Mouse (Mus musculus) CH12.LX (cell line): ENCODE data around the gene Itpr2.

ENCODE experiments used
- CHD2 ChIP-seq: IDR thresholded peaks from 2 replicates; pipeline ENCODE4 v1.6.1; 2011; ENCODE audit warnings: low read length, improper control_type of control experiment
- CTCF ChIP-seq, 2 experiments: IDR thresholded peaks in 1 of 2; conservative IDR thresholded peaks in 1 of 2; 2 replicates each; pipeline ENCODE4 v1.5.1; 2011 to 2012; ENCODE audit warnings: low read depth in 2 of 2, low read length in 2 of 2, improper control_type of control experiment in 1 of 2, inconsistent platforms in 1 of 2, mild to moderate bottlenecking in 1 of 2, moderate library complexity in 1 of 2
- KAT2A ChIP-seq: IDR thresholded peaks from 2 replicates; pipeline ENCODE4 v1.6.1; 2012; ENCODE audit warnings: low read length, improper control_type of control experiment, inconsistent platforms; ENCODE audit not compliant: insufficient replicate concordance
- MAX ChIP-seq: IDR thresholded peaks from 2 replicates; pipeline ENCODE4 v1.6.1; 2011; ENCODE audit warnings: low read length, improper control_type of control experiment
- PAX5 ChIP-seq: IDR thresholded peaks from 2 replicates; pipeline ENCODE4 v1.6.1; 2012; ENCODE audit warnings: low read length, inconsistent platforms, mixed read lengths
- POLR2A ChIP-seq: IDR thresholded peaks from 2 replicates; pipeline ENCODE4 v1.6.1; 2011; ENCODE audit warnings: low read depth, mild to moderate bottlenecking, improper control_type of control experiment, low read length
- TCF12 ChIP-seq: IDR thresholded peaks from 2 replicates; pipeline ENCODE4 v1.6.1; 2014; ENCODE audit warnings: low read depth, mild to moderate bottlenecking, inconsistent platforms, low read length, improper control_type of control experiment

DNA sequence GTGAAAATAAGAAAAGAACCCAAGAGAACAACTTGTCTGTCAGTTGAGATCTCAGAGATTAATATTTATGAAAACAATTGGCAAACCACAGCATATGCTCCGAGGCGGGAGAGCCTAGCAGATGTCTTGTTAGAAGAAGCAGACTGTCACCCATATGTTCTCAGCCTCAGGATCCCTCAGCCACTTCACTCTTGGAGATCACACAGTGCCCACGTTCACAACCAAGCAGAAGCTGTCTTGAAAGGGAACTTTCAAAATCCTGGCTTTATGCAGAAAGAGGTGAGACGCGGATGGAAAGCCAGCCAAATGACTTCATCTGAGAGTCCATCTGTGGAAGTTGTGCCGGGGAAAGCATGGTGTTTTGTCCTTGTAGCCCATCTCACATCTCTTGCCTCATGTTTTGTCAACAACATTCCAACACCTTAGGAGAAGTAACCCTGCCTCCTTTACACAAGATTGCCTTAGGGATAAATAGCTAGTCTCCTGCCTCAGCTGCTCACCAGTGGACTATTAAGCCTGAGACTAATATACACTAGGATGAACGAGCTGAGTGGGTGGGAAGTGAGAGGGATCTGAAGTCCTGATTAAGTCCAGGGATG lies 219.9 kb downstream of the Itpr2 start:
- TF ChIP-seq CTCF (conservative IDR thresholded peaks at IDR 0.05 in 1 of 2, IDR thresholded peaks at IDR 0.05 in 1 of 2; ENCODE audit: low read depth in 2 of 2, low read length in 2 of 2) (no peak), CHD2 (no peak), KAT2A (no peak), PAX5 (no peak), MAX (no peak), POLR2A (no peak), TCF12 (no peak)
